Mouse (Mus musculus): ENCODE measurements at regions not wholly inside any gene's neighbourhood (a gene's known extent, or its start where the extent isn't known, plus 50 kb on each side); places are given as distances from the start of the nearest gene placed in this dataset.

- DNase-seq, result no peak
Observed at GRCm38 (mm10) chr15:36884671-36885365, 122.8 kb downstream of the Zfp706 start.

GRCm38 (mm10) chr15:36884074-36884473 lies 123.5 kb downstream of the Zfp706 start:
- no peak for DNase-seq

GRCm38 (mm10) chr15:36883156-36883555 lies 124.4 kb downstream of the Zfp706 start:
- no peak for DNase-seq

GRCm38 (mm10) chr15:36881576-36881975 lies 126.0 kb downstream of the Zfp706 start:
- DNase-seq, result peak; percentile 75

- no peak for DNase-seq
Observed at GRCm38 (mm10) chr15:36880602-36881001, 127.0 kb downstream of the Zfp706 start.

- no peak for DNase-seq
Observed at GRCm38 (mm10) chr15:36879587-36879986, 128.0 kb downstream of the Zfp706 start.

GRCm38 (mm10) chr15:36878960-36879359 lies 128.6 kb downstream of the Zfp706 start:
- no peak for DNase-seq

GRCm38 (mm10) chr15:36878276-36878675 lies 129.3 kb downstream of the Zfp706 start:
- DNase-seq, result no peak

- no peak for DNase-seq
Observed at GRCm38 (mm10) chr15:36877501-36877900, 130.1 kb downstream of the Zfp706 start.

GRCm38 (mm10) chr15:36875980-36876778 lies 131.4 kb downstream of the Zfp706 start:
- no peak for DNase-seq

- no peak for DNase-seq
Observed at GRCm38 (mm10) chr15:36874555-36874954, 133.0 kb downstream of the Zfp706 start.

GRCm38 (mm10) chr15:36873884-36874243 lies 133.7 kb downstream of the Zfp706 start:
- DNase-seq, result no peak

GRCm38 (mm10) chr15:36873058-36873883 lies 134.3 kb downstream of the Zfp706 start:
- peak; percentile 92 for DNase-seq

GRCm38 (mm10) chr15:36872566-36872965 lies 135.0 kb downstream of the Zfp706 start:
- no peak for DNase-seq

GRCm38 (mm10) chr15:36870717-36871116 lies 136.9 kb downstream of the Zfp706 start:
- no peak for DNase-seq

- no peak for DNase-seq
Observed at GRCm38 (mm10) chr15:36870094-36870493, 137.5 kb downstream of the Zfp706 start.

GRCm38 (mm10) chr15:36866088-36866487 lies 141.5 kb downstream of the Zfp706 start:
- DNase-seq, result no peak

GRCm38 (mm10) chr15:36865332-36865731 lies 142.2 kb downstream of the Zfp706 start:
- no peak for DNase-seq

- no peak for DNase-seq
Observed at GRCm38 (mm10) chr15:36864046-36864445, 143.5 kb downstream of the Zfp706 start.

GRCm38 (mm10) chr15:36858711-36859110 lies 148.9 kb downstream of the Zfp706 start:
- DNase-seq, result no peak

- DNase-seq, result no peak
Observed at GRCm38 (mm10) chr15:36857622-36858021, 150.0 kb downstream of the Zfp706 start.

- no peak for DNase-seq
Observed at GRCm38 (mm10) chr15:36855550-36856131, 151.9 kb downstream of the Zfp706 start.

- DNase-seq, result no peak
Observed at GRCm38 (mm10) chr15:36854900-36855321, 152.7 kb downstream of the Zfp706 start.

Measured in kidney, adult 11 months (tissue).